Mouse (Mus musculus) right cerebral cortex, adult 2 months (tissue): Measurements from ENCODE around the gene Hsf4.
A peak's percentile ranks its signal among the peaks of the same experiment; 100 is the strongest.
"Not testable (repeated sequence)": the region's sequence is repeated elsewhere in the genome, so short reads cannot be mapped to it uniquely, and the experiment has no call there.

Experiments used
- DNase-seq, 2 experiments: peaks; one replicate each; pipeline ENCODE4 v3.0.0; 2021 to 2022; ENCODE audit warnings: low spot score in 2 of 2

The Hsf4 gene

DNA sequence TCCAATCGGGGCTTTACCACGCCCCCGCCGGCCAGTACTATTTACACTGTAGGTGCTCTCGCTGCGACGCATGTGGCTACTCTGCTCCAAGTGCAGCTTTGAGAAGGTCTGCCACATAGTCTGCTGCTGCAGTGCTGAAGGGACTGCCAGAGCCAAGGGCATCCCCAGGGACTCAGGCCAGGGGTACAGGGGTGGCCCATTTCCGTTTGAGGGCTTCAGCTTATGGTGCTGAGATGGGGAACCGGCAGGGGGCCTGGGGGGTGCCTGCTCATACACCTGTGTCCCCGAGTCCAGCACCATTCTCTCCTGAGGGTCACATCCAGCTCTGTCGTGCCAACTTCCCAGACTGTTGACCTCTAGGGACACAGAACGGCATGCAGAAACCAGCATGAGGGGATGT, 15.9 kb downstream of the Hsf4 start:
- DNase-seq = no peak

DNA sequence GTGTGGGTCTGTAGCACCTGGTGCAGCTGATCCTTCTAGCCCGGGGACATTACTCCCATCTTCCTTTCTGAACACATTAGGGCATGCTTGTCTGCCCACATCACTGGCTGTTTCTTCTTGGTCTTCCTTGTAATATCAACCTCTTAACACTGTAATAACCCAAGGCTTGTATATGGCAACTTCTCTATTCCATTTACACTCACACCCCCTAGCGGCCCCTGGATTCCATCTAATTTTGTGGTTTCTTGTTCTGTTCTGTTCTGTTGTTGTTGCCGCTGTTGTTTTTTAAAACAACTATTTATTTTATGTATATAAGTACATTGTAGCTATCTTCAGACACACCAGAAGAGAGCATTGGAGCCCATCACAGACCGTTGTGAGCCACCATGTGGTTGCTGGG, 17.3 kb downstream of the Hsf4 start:
- DNase-seq = no peak

DNA sequence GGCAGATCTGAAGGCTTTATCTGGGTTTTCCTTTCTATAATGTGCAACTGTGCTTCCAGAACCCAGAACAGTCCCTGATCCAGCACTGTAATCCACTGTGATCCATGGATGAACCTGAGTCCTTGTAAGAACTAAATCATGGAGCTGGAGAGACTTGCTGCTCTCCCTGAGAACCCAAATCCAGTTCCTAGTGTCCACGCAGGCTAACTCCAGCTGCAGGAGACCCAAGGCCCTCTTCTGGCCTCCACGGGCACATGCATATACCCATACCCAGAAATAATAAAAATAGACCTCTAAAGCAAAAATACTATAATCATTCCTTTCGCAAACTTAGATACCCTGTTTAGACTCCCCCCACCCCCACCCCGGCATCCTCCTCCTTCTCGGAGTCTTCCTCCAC, 18.6 kb downstream of the Hsf4 start:
- DNase-seq = no peak

DNA sequence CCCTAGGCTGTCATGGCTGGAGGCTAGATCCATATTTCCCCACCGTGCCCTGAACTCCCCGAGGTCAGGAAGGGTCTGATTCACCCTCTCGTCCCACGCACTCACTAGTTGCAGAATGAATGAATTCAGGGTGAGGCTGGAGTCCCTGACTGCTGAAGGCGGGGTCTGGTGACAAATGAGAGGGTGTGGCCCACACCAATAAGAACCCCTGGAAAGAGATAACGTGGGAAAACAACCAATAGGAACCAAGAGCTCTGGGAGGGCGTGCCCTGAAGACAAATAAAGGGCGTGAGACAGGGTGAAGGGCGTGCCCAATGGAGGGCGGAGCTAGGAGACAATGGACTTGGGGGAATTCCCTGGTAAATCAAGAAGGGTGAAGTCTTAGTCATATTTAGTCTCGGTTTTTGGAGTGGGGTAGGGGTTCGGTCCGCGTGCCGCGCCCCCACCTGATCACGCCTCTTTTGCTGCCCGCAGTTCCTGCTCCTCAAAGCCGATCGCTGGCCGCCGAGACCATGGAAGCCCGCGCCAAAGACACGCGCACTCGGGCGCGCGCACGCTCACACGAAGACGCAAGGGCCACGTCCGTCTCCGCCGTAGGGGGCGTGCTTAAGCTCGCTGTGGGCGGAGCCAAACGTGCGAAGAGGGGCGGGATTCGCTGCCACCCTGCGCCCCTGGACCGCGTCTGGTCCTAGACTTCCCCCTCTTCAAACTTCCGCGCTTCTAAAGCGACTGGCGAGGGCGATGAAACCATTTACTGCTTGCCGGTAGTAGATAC, 19.5 kb downstream of the Hsf4 start:
- DNase-seq = peak; percentile 95 to 96

DNA sequence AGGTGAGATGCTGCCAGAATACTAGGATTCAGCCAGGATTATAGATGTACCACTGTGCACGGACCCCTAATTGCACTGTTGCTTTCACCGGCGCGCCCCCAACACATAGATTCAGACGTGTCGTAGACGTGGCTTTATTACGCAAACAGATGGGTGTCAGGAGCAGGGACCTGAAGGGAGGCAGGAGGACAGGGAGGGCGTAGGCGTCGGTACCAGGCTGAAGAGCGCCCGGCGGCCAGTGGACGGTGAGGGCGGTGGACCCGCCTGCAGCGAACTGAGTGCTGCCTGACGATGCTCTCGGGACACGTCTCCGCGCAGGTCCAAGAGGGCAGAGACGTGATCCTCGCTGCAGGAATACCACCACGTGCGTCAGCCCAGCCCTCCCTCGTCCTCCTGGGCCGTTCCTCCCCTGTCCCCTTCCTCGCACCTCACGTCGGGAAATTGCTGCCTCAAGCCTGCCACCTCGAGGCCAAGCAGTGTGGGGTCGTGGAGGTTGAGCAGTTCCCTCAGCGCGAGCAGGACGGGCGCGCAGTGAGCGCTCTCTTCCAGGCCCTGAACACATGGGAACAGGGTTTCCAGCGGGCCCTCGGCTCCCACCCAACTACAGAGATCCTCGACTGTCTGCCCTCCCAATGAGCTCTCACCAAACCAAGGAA, 20.3 kb downstream of the Hsf4 start, which contains the start of gene 4931428F04Rik:
Gene 4931428F04Rik, minus strand, starts transcription at position 60 of the 656 bp plus-strand sequence.
- peak in 1 of 2 experiments; percentile 56 for DNase-seq

DNA sequence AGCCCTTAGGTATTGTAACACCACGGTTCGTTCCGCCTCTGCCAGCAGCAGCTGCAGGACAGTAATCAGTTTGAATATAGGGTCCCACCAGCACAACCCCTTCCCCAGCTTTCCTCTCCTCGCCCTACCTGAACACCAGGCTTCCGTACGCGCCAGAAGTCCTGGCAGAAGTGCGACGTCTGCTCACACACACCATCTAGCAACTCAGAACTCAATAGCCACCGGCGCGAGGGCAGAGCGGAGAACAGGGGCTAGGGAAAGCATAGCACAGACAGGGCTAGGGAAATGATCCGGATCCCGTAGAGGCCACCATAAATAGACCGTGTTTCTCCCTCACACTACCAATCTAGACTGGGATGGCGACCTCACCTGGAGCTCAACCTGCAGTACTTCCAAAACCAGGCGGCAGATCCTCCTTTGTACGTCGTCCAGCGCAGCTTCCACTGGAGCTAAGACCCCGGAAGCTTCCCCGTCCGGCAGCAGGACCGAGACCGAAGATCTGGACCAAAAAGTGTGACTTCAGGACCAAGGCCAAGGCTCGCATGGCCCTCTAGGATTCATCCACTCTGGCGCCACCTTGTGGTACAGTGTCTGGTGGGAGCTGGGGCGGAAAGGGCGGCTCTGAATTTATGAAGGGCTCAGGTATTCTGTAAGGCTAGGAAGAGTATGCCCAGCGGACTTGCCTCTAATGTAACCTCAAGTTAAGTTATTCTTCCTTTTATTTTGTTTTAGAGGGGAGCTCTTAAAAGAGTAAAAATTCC, 21.1 kb downstream of the Hsf4 start:
- peak; percentile 74 to 81 for DNase-seq

DNA sequence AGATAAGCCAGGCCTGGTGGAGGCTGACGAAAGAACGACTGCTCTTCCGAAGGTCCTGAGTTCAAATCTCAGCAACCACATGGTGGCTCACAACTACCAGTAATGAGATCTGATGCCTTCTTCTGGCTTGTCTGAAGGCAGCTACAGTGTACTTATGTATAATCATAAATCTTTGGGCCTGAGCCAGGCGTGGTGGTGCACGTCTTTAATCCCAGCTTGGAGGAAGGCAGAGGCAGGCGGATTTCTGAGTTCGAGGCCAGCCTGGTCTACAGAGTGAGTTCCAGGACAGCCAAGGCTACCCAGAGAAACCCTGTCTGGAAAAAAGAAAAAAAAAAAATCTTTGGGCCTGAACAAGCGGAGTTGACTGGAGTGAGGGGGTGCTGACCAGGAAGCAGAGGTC, 21.8 kb downstream of the Hsf4 start:
- DNase-seq = not testable (repeated sequence)

DNA sequence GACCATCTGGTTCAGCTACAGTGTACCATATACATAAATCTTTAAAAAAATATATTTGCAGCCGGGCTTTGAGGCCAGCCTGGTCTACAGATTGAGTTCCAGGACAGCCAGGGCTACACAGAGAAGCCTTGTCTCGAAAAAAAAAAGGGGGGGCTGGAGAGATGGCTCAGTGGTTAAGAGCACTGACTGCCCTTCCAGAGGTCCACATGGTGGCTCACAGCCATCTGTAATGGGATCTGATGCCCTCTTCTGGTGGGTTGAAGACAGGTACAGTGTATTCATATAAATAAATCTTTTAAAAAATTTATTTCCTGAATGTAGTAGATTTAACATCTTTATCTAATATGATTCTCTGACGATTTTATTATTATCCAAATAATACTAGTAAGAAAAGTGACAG, 22.2 kb downstream of the Hsf4 start:
- not testable (repeated sequence) for DNase-seq

DNA sequence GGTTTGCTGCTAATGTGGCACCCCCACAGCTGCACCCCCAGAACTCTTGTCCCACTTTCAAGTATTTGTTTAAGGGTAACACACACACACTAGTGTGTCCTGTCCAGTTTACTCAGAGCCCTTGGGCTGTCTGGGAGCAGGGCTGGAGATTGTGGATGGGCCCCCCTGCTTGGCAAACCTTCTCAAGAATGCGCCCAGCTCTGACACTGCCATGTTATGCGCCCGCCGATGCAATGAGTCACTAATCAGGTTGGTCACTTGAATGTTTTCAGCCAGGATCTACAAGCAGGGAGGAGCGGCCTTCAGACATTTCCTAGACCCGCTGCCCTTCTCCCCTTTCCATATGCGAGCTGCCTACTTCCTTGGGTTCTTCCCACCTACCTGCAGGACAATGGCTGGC, 22.9 kb downstream of the Hsf4 start:
- DNase-seq = no peak

DNA sequence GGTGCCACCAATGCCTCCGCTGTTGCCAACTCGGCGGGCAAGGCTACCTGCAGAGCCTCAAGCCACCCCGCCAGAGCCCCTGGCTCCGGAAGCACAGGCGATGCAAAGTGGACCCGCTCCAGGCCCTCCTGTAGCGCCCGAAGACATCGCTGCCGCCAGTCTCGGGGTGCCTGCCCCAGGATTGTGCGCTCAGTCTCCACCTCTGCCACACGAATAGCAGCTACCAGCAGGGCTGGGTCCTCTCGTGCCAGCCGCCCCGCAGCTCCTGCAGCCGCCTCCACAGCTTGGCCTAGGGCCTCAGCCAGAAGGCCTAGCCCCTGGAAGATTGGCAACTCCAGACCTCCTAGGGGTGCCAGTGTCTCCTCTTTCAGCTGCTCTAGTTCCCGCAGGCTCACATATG, 23.8 kb downstream of the Hsf4 start:
- DNase-seq = no peak

DNA sequence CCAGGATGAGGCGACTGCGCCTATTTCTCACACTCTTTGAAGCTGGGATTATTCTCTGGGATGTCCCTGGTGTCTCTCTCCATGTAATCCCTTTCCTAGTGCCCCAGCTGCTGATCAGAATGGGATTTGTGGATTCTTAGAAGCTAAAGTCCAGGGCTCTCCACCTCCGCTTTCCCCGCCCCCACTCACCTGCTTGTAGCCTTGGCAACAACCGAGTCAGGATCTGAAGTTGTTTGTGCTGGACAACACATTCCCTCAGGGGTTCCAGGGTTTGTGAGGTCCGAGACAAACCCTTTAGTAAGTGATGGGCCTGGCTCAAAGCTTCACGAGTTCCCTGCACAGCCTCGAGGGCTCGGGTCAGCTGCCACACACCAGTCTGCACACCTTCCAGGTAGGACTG, 25.2 kb downstream of the Hsf4 start:
- DNase-seq = no peak

DNA sequence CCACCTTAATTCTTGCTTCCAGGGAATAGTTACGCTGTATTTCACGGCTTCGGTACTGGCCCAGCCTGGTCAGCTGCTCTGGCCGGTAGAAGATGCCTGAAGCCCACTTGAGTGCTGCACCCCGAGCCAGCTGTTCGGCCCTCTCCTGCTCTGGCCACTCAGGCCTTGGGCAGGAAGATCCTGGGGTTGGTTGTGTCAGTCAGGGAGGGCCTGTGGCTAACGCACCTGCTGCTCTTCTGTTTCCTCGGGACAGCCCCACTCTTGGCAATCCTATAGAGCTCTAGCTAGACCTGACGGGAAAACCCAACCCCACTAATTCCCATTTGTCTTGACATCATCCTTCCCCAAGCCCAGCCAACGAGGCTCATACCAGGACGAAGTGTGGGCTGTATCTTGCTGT, 25.7 kb downstream of the Hsf4 start:
- no peak for DNase-seq

DNA sequence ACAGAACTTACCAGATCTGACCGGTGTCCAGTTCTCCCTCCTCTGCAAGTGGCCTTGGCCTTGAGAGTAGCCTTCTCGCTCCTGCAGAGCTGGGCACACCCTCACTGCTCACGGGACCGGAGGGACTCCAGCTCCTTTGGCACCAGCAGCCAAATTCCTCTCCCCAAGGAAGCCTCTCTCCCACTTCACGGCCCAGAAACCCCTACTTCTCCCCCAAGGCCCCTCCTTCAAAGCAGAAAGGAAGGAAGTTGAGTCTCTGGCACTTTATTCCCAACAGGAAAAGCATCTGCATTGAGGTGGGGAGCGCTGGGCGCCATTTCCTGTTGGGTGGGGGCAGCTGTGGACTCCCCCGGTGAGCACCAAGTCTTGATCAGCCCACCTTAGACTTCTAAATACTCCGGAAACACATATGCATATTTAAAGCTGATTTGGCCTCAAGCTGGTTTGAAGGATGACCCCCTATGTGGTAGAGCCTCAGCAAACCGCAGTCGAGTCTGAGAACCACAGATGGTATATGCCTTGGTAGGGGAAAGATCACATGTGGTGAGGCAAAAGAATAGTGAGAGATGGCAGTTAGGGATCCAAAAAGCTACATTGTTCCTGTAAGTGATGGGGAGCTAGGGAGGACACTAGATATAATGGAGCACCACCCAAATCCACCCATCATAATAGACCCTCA, 26.4 kb downstream of the Hsf4 start, which contains the start of gene Exoc3l:
Gene Exoc3l, minus strand, starts transcription at position 207 of the 679 bp plus-strand sequence.
- DNase-seq = no peak

DNA sequence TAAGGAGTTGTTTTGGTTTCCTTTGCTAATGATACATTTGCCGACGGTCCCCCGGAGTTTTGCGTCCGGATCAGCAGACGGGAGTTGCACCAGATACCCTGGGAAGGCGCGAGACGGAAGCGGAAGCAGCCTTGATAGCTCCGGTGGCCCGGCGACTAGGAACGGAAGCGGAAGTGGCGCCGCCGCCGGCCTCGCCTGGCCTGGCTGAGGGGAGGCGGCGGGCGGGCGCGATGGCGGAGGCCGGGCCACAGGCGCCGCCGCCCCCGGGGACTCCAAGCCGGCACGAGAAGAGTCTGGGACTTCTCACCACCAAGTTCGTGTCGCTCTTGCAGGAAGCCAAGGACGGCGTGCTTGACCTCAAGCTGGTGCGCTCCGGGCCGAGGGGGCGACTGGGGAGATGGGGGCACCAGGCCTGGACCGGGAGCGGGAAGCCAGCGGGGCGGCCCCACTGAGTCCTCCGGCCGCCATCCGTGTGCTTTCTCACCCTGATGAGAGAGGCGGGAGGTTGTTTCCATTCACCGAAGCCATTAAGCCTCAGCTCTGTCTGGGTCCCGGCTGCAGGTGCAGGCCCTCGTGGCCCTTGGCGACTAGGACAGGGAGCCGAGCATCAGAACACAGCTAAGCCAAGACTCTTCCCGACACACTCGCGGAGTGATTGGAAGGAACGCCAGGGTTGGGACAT, 28.1 kb downstream of the Hsf4 start, which contains the start of gene E2f4:
Gene E2f4, plus strand, starts transcription at position 153 of the 682 bp plus-strand sequence.
- peak; percentile 94 for DNase-seq

DNA sequence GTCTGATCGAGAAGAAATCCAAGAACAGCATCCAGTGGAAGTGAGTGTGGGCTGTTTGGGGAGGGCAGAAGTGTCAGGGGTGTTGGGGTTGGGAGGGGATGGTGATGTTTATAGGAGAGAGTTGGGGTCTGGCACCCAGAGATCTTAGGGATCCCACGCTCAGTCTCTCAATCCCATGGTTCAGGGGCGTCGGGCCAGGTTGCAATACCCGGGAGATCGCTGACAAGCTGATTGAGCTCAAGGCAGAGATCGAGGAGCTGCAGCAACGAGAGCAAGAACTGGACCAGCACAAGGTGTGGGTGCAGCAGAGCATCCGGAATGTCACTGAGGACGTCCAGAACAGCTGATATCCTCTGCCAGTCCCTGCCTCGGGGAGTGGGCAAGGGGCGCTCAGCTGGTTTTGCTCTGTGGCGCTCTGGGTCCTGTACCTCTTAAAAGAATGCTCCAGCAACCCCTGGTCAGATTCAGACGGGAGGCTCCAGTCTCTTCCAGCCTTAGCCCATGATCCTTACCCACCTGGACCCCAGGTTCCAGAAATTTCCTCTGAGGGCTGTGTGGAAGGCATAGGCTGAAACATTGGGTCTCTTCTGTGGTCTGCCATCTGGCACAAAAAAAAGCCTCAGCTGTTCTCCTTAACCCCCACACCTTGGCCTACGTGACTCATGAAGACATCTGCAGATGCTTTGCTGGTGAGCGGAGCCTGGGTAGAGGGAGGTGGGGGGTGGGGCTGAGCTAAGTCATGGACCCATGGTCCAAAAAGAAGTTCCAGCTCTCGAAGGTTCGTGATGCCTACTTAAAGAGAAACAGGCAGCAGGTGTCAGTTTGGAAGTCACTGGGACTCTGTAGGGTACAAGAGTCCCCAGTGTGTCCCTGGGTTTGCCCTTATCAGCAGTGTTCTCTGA, 29.0 kb downstream of the Hsf4 start:
- DNase-seq = no peak

DNA sequence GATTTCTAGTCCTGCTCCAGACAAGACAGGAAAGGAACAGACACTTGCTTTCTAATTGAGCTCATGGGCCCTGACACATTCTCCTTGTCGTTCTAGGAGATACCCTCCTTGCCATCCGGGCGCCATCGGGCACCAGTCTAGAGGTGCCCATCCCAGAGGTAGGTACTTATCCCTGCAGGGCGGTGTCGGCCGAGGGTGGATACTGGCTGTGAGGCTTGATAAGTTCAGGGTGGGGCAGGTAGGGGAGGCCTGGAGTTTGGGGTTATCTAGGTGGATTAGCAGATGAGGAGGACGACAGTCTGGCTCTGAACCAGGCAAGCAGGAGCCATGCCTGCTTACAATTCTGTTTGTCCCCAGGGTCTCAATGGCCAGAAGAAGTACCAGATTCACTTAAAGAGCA, 30.4 kb downstream of the Hsf4 start:
- no peak for DNase-seq

DNA sequence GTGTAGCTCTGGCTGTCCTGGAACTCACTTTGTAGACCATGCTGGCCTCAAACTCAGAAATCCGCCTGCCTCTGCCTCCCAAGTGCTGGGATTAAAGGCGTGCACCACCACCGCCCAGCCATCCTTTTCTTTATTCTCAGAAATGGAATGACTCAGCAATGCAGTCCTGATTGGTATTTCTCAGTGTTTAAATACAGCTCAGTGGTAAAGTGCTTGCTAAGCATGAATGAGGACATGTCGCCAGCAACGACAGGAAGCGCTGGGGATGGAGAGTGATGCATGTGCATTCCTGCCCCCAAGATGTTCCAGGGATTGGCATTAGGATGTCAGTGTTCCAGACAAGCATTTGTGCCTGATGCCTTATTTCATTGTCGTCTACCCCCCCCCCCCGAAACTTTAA, 33.8 kb downstream of the Hsf4 start:
- no peak for DNase-seq

DNA sequence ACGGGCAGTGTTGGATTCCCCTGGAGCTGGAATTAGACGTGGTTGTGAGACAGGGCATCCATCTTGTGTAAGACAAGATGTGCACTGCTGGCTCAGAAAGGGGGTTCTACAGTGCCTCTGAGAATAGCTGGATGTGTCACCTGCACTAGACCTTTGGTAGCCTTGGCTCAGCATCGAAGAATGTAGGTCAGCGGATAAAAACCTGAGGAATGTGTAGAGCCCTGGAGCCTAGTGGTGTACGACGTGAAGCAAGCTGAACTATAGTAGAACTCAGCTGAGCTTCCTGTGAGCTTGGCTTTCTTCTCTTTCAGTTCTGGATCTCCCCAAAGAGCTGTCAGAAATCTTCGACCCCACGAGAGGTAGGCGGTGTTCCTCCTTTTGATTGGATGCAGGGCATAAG, 34.3 kb downstream of the Hsf4 start:
- no peak for DNase-seq

DNA sequence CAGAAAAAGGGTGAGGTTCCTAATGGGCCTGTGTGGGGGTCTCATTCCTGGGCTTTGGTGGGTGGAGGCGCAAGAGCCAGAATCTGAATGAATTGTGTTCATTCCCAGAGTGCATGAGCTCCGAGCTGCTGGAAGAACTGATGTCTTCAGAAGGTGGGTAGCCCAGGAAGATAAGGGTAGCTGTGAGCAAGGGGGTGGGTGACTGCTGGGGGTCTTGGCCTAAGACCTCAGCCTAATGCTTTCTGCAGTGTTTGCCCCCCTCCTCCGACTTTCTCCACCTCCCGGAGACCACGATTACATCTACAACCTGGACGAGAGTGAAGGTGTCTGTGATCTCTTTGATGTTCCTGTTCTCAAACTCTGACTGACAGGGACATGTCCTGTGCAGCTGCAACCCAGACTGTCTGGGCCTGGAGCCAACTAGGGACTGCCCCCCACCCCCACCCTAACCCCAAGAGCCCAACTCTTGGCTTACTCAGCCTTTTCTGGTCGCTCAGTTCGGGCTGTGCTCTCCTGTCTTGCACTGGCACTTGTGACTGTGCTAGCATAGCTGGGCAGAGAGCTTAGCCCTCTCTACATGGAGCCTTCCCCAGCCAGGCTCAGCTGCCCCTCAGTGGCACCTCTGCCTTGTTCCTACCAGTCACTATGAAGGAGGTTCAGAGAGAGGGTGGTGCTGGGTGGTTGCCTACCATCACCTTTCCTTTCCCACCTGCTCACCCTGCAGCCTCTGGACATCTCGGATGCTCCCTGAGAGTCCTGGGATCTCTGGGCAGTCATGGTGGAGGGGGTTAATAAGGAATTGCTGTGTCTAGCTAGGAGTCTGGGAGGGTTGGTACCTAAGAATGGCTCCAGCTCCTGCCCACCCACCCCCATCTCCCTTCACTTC, 35.0 kb downstream of the Hsf4 start:
- DNase-seq = peak in 1 of 2 experiments; percentile 23
